Mouse (Mus musculus) heart, embryonic 14.5 days (tissue): Measurements from ENCODE around the gene Grik4. TPM values are rescaled to one million over a fixed set of nuclear protein-coding genes. Genes with fewer than 3 reads are reported as not detected.

Experiments
- ATAC-seq: fragments of 200-750 bp; cut with Nextera tagmentation; 2 replicates; pipeline ENCODE4 v1.8.0; 2017; ENCODE audit warnings: low read depth, moderate TSS enrichment; ENCODE audit not compliant: insufficient number of reproducible peaks, insufficient read depth, low FRiP score
- H3K27ac ChIP-seq, 2 experiments: fragments of 200-500 bp in 1 of 2; fragments of 300-500 bp in 1 of 2; sonication (generic) in 1 of 2; replicated peaks in 1 of 2; 2 replicates each; pipeline ENCODE4 v1.5.1; 2012 to 2014; ENCODE audit warnings: low read depth in 2 of 2, low read length in 2 of 2, control low read depth in 1 of 2, mild to moderate bottlenecking in 1 of 2, mixed read lengths in 1 of 2; ENCODE audit not compliant: control insufficient read depth in 1 of 2, insufficient read depth in 1 of 2
- H3K27me3 ChIP-seq: fragments of 300-500 bp; sonication (generic); 2 replicates; pipeline ENCODE4 v1.6.1; 2014; ENCODE audit warnings: mild to moderate bottlenecking, low read length, control low read depth; ENCODE audit not compliant: control insufficient read depth, insufficient read depth
- H3K36me3 ChIP-seq: fragments of 300-500 bp; sonication (generic); 2 replicates; pipeline ENCODE4 v1.6.1; 2014; ENCODE audit warnings: mild to moderate bottlenecking, control low read depth, low read length, mixed read lengths; ENCODE audit not compliant: control insufficient read depth, insufficient read depth
- H3K4me1 ChIP-seq, 2 experiments: fragments of 200-500 bp in 1 of 2; fragments of 300-500 bp in 1 of 2; sonication (generic) in 1 of 2; 2 replicates each; pipeline ENCODE4 v1.6.1; 2012 to 2014; ENCODE audit warnings: low read length in 2 of 2, control low read depth in 1 of 2, mixed read lengths in 1 of 2; ENCODE audit not compliant: control insufficient read depth in 2 of 2, insufficient read depth in 2 of 2
- H3K4me2 ChIP-seq: fragments of 300-500 bp; sonication (generic); 2 replicates; pipeline ENCODE4 v1.6.1; 2014; ENCODE audit warnings: mild to moderate bottlenecking, low read length
- H3K4me3 ChIP-seq, 2 experiments: fragments of 200-500 bp in 1 of 2; fragments of 300-500 bp in 1 of 2; sonication (generic) in 1 of 2; 2 replicates each; pipeline ENCODE4 v1.5.1; 2012 to 2014; ENCODE audit warnings: low read length in 2 of 2, mild to moderate bottlenecking in 2 of 2, control low read depth in 1 of 2, low read depth in 1 of 2, moderate library complexity in 1 of 2; ENCODE audit not compliant: control insufficient read depth in 1 of 2, insufficient read depth in 1 of 2
- H3K9ac ChIP-seq: fragments of 300-500 bp; sonication (generic); 2 replicates; pipeline ENCODE4 v1.6.1; 2014; ENCODE audit warnings: mild to moderate bottlenecking, low read length
- H3K9me3 ChIP-seq: fragments of 300-500 bp; sonication (generic); 2 replicates; pipeline ENCODE4 v1.6.1; 2016; ENCODE audit warnings: low read length, control low read depth; ENCODE audit not compliant: control insufficient read depth
- WGBS: fragments of 180-500 bp; shearing (Covaris S2); extraction: QIAGEN DNeasy Blood & Tissue Kit; methylation state at CpG from one replicate; pipeline ENCODE4 v1.1.7; 2014; 5-methylcytosine and 5-hydroxymethylcytosine counted together
- polyA plus RNA-seq: library from polyadenylated mRNA; unstranded; fragments of >200 nt; fragmentation: Nextera tagmentation; extraction: Ambion mirVana; gene quantifications from 2 replicates; pipeline ENCODE4 v1.2.1, GENCODE M21; 2014

Grik4 gene
- polyA plus RNA-seq, 1 experiment from 2014 or later, result 0.09 TPM

DNA sequence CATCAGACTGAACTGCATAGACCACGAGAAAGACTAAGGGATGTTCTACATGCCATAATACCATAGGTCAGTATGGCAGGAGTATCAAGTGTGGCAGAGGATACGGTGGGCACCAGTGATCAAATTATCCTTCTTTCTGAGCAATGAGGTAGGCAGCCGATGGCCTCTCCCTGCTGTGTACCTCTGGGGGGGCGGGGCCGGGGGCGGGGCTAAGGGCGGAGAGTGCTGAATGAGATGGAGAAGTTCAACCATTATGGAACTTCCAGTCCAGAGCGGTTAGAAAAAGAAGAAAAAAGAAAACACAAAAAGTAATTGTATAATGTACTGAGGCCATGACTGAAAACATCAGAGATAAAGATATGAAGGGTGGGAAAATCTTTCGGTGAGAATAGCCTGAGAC is 74.0 kb downstream of the Grik4 start:
- no peak overlapping the region for H3K27ac ChIP-seq
- no peak overlapping the region for H3K4me2 ChIP-seq
- peaks cover 6 to 7% of the 10 kb centered on the region in 2 experiments for H3K4me1 ChIP-seq
- ATAC-seq, result no peak
- 56% methylated on average over 9 of the region's 9 CpGs for WGBS
- no peak overlapping the region for H3K4me3 ChIP-seq
- no peaks in the 10 kb centered on the region for H3K36me3 ChIP-seq
- no peak overlapping the region for H3K9ac ChIP-seq
- no peaks in the 10 kb centered on the region for H3K9me3 ChIP-seq
- no peaks in the 10 kb centered on the region; the same call in 1 of the 2 replicates for H3K27me3 ChIP-seq

DNA sequence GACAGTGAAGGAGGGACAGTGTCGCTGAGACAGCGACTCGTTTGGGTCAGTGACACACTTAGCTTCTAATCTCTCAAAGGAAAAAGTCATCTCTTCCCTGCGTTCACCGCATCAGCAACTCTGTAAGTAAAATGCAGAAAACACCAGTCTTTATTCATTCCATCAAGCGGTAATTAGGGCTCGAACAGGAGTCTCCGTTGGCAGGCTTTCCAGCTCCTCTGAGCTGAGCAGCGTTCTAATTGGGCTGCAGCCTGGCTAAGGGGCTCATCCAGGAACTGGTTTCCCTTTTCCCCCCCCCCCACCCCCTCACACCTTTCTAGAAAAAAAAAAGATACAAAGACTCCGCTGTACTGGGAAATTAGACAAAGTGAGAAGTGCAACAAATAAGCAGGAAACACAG is 75.8 kb downstream of the Grik4 start:
- ATAC-seq, result no peak
- H3K4me1 ChIP-seq, result peaks cover 9 to 12% of the 10 kb centered on the region in 2 experiments
- H3K9ac ChIP-seq, result no peak overlapping the region
- H3K27ac ChIP-seq, result no peak overlapping the region
- no peaks in the 10 kb centered on the region for H3K36me3 ChIP-seq
- no peaks in the 10 kb centered on the region for H3K9me3 ChIP-seq
- H3K4me3 ChIP-seq, result no peak overlapping the region
- H3K27me3 ChIP-seq, result no peaks in the 10 kb centered on the region
- 67% methylated on average over 10 of the region's 10 CpGs for WGBS
- H3K4me2 ChIP-seq, result no peak overlapping the region

DNA sequence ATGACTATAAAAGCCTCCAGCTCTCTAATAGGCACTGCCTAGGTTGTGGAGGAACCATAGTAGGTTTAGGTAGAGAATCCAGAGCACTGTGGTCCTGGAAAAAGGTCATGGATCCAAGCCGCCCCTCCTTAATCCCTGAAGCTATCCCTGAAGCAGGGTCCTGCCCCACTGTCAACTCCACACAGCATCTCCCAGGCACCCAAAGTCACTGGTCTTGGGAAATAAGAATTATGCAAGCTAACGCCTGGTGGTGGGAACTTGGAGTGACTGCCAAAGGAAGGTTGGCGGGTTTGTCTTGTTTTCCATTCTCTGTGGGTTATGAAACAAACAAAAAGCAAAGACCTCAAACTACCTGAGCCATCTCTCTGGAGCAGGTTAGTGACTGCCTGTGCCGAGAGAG is 77.6 kb downstream of the Grik4 start:
- no peaks in the 10 kb centered on the region for H3K9me3 ChIP-seq
- no peaks in the 10 kb centered on the region for H3K27me3 ChIP-seq
- peaks cover 9 to 12% of the 10 kb centered on the region in 2 experiments for H3K4me1 ChIP-seq
- H3K36me3 ChIP-seq, result no peaks in the 10 kb centered on the region
- no peak for ATAC-seq
- no peak overlapping the region for H3K9ac ChIP-seq
- WGBS, result 82% methylated on average over 4 of the region's 4 CpGs
- H3K4me2 ChIP-seq, result no peak overlapping the region
- H3K4me3 ChIP-seq, result no peak overlapping the region
- H3K27ac ChIP-seq, result no peak overlapping the region

DNA sequence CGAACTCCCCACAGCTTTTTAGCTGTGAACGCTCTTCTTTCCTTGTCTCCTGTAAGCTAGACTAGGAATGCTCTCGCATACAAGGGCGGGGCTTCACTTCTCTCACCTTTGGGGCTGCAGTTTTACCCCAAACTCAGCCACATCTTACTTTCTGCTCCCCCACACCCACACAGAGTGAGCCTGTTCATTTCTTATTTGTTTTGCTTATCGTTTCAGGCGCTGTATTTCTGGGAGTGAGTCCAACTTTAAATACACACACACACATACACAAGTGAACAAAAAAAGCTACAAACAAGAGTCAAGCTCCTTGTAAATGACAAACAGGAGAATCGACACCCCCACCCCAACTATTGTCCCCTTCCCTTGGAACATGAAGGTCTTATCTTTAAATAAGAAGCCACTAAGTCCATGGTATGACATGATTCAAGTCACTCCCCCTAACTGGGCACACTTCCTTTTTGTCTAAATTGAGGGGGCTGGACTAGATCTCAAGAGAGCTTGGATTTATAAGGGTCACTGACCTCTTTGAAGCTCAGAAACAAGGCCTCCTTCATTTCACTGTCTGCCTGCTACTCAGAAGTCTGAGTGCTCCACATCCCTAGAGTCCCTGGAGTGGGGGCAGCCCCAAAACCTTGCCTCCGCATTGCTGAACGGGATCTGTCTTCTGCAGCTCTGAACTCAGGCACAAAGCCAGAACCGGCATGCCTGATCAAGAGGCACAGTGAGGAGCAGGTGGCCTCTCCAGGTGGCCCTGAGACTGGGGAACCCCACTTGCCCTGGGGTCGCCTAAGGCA is 79.1 kb downstream of the Grik4 start:
- peaks cover 9 to 12% of the 10 kb centered on the region in 2 experiments for H3K4me1 ChIP-seq
- no peak overlapping the region for H3K9ac ChIP-seq
- no peak overlapping the region for H3K27ac ChIP-seq
- WGBS, result 57% methylated on average over 11 of the region's 11 CpGs
- H3K27me3 ChIP-seq, result no peaks in the 10 kb centered on the region
- H3K4me2 ChIP-seq, result no peak overlapping the region
- ATAC-seq, result no peak; the same call in 1 of the 2 replicates
- H3K9me3 ChIP-seq, result no peaks in the 10 kb centered on the region
- H3K4me3 ChIP-seq, result no peak overlapping the region
- no peaks in the 10 kb centered on the region for H3K36me3 ChIP-seq

DNA sequence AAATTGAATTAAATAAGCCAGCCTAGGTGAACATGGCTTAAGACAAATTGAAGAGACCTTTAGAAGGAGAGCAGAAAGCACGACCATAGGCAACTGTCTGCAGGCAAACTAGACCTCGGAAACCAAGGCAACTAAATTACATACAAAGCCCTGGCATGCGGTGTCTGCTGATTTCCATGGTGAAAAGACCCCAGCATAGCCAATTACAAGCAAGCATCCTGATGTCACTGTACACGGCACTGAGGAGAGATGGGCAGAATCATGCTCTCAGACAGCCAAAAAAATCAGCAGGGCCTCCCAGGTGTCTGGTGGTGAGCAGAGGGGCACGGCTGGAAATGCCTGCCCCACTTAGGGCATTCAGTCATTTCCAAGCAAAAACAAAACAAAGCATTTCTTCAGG is 80.9 kb downstream of the Grik4 start:
- WGBS, result 67% methylated on average over 5 of the region's 5 CpGs
- Histone ChIP-seq H3K36me3 (no peaks in the 10 kb centered on the region), H3K4me3 (no peak overlapping the region), H3K27me3 (no peaks in the 10 kb centered on the region), H3K9me3 (no peaks in the 10 kb centered on the region), H3K4me2 (no peak overlapping the region), H3K9ac (no peak overlapping the region), H3K27ac (no peak overlapping the region), H3K4me1 (peaks cover 9 to 12% of the 10 kb centered on the region in 2 experiments)
- ATAC-seq, result no peak

DNA sequence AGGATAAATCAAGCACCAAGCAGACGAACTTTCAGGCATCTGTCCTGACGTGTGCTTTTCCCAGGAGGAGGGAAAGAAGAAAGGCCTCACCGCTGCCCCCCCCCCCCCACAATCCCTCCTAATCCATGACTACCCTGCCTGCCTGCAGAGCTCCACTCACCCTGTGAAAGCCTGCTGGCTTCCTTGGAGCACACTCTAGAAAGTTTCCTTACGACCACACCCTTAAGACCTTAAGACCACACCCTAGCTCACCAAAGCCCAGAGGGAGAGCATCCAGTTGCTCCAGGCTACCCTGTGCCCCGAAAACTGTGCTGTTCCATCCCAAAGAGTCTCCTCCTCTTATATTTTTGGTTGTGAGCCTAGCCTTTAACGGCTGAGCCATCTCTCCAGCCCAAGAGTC is 82.6 kb downstream of the Grik4 start:
- Histone ChIP-seq H3K4me3 (no peak overlapping the region), H3K4me1 (peaks cover 9 to 12% of the 10 kb centered on the region in 2 experiments), H3K9ac (no peak overlapping the region), H3K27me3 (no peaks in the 10 kb centered on the region), H3K36me3 (no peaks in the 10 kb centered on the region), H3K9me3 (no peaks in the 10 kb centered on the region), H3K4me2 (no peak overlapping the region), H3K27ac (no peak overlapping the region)
- WGBS, result 65% methylated on average over 6 of the region's 6 CpGs
- ATAC-seq, result no peak

DNA sequence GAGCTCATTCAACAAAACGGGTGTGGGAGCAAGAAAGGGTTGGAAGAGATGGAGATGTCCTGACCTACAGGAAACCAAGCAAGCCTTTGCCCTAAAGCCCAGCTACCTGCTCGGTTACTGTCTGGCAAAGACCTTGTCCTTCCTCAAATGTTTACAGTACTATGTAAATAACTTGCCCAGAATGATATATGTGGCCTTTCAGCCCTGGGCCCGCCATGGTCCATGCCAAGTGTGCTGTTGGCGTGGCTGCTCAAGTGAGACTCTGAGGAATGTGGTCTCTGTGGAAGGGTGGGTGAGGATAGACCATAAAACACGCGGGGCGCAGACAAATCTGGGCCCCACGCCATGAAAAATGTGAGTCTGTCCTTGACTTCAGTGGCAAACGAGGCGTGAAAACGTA is 83.1 kb downstream of the Grik4 start:
- no peak overlapping the region for H3K4me2 ChIP-seq
- ATAC-seq, result no peak
- peaks cover 9 to 12% of the 10 kb centered on the region in 2 experiments for H3K4me1 ChIP-seq
- H3K9me3 ChIP-seq, result no peaks in the 10 kb centered on the region
- H3K27ac ChIP-seq, result no peak overlapping the region
- no peaks in the 10 kb centered on the region for H3K36me3 ChIP-seq
- no peaks in the 10 kb centered on the region for H3K27me3 ChIP-seq
- no peak overlapping the region for H3K9ac ChIP-seq
- 88% methylated on average over 11 of the region's 11 CpGs for WGBS
- H3K4me3 ChIP-seq, result no peak overlapping the region
